Mouse (Mus musculus): ENCODE measurements around the gene Npat. TPM values are rescaled to one million over a fixed set of nuclear protein-coding genes. Genes with fewer than 3 reads are reported as not detected.

Gene Npat
- polyA plus RNA-seq (2015; fragmentation: Nextera tagmentation; extraction: Ambion mirVana), result 16.4 and 16.7 TPM in 2 replicates

DNA sequence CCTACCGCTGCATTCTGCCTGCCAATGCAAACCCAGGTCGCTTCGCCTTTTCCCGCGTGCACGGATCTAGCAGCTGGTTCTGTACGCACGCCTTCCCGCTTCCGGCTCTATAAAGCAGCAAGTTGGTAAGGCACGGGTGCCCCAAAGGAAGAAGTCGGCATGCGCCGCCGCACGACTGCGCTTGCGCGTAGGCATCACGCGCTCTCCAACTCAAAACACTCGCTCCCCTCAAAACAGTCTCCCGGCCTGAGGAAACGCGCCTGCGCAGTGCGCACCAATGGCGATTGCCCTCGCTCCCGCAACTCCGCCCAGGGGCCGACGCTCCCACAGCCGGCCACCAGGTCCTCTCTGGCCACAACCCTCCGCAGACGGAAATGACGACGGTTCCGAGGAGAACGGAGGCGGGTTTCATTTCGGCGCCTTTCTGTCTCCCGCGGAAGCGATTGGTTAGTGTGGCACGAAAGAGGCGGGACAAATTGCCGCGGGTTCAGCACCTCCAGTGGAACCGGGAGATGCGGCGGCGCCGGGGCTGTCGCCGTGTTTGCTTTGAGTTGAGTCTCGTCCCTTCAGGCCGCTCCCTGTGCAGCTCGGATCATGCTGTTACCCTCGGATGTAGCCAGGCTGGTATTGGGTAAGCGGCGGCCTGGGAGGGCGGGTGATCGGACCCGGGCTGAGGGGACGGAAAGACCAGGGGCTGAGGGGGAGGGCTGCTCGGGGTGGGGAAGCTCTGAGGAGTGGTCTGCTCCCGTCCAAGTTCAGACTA, at the start of gene Npat, which contains the start of gene Atm:
Gene Npat (plus strand): TSS at position 490 of the 763 bp plus-strand sequence.
Gene Atm (minus strand): TSS at position 183 of the 763 bp plus-strand sequence.
- Histone ChIP-seq H3K36me3 (peaks cover 8% of the 10 kb centered on the region; the same call in 1 of the 2 replicates), H3K4me1 (peaks cover 13% of the 10 kb centered on the region; the same call in 1 of the 2 replicates), H3K9me3 (no peaks in the 10 kb centered on the region), H3K27ac (peak within 1 kb of the TSS; percentile 94), H3K4me3 (peak within 1 kb of the TSS; percentile 79), H3K27me3 (no peaks in the 10 kb centered on the region), H3K9ac (peak within 1 kb of the TSS; percentile 69), H3K4me2 (peak within 1 kb of the TSS; percentile 55)
- under 1% methylated on average over 67 of the region's 69 CpGs for WGBS
- peak; percentile 100 for ATAC-seq (ENCODE audit: insufficient number of reproducible peaks, low FRiP score, low TSS enrichment, low read depth)

DNA sequence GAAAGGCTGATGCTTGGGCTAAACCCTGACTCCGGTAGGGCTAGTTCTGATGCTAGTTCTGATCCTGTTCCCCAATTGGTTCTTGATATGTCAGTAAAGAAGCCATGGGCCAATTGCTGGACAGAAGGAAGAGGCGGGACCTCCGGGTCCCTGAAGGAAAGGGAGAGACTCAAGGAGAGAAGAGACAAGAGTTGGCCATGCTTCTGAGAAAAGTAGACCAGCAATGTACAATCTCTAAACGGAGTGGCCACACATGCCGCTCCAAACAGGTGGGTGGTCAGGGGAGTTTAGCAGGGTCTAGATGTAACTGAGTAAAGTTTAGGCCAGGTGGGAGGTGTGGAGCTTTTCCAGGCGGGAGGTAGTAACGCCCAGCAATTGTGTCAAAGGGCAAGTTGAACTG, 28.8 kb upstream of the Npat start:
- Histone ChIP-seq H3K4me1 (no peaks in the 10 kb centered on the region), H3K9ac (no peak overlapping the region), H3K36me3 (peaks cover 12% of the 10 kb centered on the region), H3K27ac (no peak overlapping the region), H3K4me3 (no peak overlapping the region), H3K27me3 (no peaks in the 10 kb centered on the region), H3K9me3 (no peaks in the 10 kb centered on the region), H3K4me2 (no peak overlapping the region)
- no peak for ATAC-seq (ENCODE audit: insufficient number of reproducible peaks, low FRiP score, low TSS enrichment, low read depth)
- WGBS, result 86% methylated on average over 7 of the region's 7 CpGs

DNA sequence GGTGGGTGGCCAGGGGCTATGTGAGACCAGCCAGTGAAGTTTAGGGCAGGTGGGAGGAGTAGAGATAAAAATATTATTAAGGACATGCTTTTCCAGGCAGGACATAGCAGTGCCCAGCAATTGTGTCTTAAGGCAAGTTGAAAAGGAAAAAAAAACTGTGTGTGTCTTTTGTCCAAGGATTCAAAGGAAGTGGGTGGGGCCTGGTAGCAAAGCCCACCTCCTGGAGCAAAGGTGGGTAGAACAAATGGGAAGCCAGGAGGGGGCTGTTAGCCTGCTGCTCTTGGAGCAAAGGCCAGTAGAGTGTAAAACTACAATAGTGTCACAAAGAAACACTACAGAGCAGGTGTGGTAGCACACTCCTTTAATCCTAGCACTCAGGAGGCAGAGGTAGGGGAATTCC, 22.8 kb upstream of the Npat start:
- Histone ChIP-seq H3K4me2 (no peak overlapping the region), H3K9ac (no peak overlapping the region), H3K4me3 (no peak overlapping the region), H3K36me3 (peaks cover 20% of the 10 kb centered on the region; the same call in 1 of the 2 replicates), H3K9me3 (no peaks in the 10 kb centered on the region), H3K27me3 (no peaks in the 10 kb centered on the region), H3K4me1 (no peaks in the 10 kb centered on the region), H3K27ac (no peak overlapping the region)
- ATAC-seq (ENCODE audit: insufficient number of reproducible peaks, low FRiP score, low TSS enrichment, low read depth), result no peak

DNA sequence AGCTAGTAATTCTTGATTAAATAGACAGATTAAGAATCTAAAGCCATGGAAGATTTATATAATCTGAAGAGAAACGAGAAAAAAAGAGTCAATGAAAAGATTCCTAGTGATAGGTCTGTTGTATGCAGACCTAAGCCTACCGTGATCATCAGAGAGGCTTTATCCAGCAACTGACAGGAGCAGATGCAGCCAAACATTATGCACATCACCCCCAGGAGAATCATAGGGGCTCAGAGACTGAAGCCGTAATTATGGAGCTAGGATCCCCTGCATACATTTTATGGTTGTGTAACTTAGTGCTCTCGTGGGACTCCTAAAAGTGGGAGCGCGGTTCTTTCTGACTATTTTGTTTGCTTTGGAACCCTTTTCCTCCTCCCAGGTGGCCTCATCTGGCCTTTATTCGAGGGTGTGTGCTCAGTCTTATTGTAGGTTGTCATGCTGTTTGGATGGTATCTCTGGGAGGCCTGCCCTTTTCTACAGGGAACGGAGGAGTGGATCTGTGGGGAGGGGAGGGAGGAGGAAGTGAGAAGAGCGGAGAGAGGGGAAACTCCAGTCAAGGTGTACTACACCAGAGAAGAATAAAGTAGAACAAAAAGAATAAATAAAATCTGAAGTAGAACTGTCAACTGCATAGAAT, 19.4 kb upstream of the Npat start:
- no peak overlapping the region for H3K27ac ChIP-seq
- no peak for ATAC-seq (ENCODE audit: insufficient number of reproducible peaks, low FRiP score, low TSS enrichment, low read depth)
- H3K9me3 ChIP-seq, result no peaks in the 10 kb centered on the region
- H3K4me2 ChIP-seq, result no peak overlapping the region
- 58% methylated on average over 9 of the region's 9 CpGs for WGBS
- peaks cover 24% of the 10 kb centered on the region for H3K36me3 ChIP-seq
- no peak overlapping the region for H3K9ac ChIP-seq
- H3K27me3 ChIP-seq, result no peaks in the 10 kb centered on the region
- H3K4me3 ChIP-seq, result no peak overlapping the region
- H3K4me1 ChIP-seq, result no peaks in the 10 kb centered on the region

DNA sequence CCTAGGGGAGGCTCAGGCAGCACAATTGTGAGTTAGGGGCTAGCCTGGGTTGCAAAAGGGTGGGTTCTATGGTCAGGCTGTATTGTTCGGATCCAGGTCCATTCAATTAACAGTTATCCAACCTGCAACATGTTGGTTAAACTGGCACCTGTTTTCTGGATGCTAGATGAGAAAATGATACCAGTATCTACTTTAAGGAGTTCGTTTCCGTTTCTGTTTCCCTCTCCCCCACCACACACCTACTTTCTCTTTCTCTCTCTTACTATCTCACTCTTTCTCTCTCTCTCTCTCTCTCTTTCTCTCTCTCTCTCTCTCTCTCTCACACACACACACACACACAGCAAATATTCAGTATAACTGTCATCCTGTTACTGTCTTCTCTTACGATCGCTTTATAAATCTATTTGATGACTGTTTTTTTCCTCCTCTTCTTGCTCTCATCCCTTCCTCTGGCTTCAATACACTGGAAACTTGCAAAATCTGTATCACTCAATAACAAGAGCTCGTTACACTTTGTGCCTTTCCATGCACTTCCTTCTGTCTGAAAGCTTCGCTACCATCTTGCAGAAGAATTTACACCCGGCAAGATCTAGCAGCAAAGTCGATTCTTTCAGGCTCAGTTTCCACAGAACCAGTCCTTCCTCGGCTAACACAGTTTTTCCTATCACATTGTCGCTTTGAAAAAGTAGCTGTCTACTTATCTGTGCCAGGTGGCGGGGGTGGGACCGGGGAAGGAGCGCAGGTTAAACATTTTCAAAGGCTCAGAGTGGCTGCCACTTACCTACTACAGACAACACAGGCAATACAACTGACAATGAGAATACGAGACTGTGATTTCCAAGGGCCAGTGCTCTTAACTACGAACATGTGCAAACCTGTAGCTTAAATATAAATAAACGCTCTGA, 1.2 kb upstream of the Npat start:
- ATAC-seq (ENCODE audit: insufficient number of reproducible peaks, low FRiP score, low TSS enrichment, low read depth), result no peak

DNA sequence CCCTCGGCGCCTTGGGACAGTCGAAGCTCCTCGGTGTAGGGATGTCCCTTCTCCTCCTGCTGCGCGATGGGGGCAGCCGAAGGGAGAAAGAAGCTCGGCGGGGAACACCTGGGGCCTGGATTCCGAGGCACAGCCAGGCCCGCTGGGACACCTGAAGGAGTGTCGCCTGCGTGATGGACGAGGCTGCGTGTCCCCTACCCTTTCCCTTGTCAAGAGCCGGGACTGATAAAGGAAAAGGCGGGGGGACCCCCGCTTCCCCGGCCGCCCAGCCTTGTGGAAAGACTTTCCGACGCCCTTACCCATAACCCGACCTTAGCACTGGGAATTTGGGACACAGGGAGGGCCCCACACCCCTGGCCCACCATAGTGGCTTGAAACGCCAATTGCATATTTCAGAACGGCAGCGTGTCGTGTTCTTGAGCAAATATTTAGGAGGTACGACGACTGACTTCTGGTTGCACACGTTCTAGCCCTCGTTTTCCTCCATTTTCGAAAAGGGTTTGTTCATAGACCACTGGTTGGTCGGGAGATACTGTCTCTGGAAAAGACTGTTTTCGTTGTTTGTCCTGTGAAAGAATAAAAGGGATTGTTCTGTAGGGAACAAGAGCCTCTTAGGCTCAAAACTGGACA, 604 bp downstream of the Npat start:
- H3K4me3 ChIP-seq, result peak overlapping the region; percentile 79

More for the DNA sequence above, 1.2 kb upstream of the Npat start:
- H3K27ac ChIP-seq, result peak overlapping the region; percentile 90; the same call in 1 of the 2 replicates
- WGBS, result 15% methylated on average over 17 of the region's 17 CpGs
- H3K4me2 ChIP-seq, result peak overlapping the region; percentile 55
- H3K27me3 ChIP-seq, result no peaks in the 10 kb centered on the region
- H3K9ac ChIP-seq, result peak overlapping the region; percentile 60
- peaks cover 14% of the 10 kb centered on the region; the same call in 1 of the 2 replicates for H3K36me3 ChIP-seq
- H3K4me3 ChIP-seq, result peak overlapping the region; percentile 79
- H3K4me1 ChIP-seq, result peaks cover 13% of the 10 kb centered on the region; the same call in 1 of the 2 replicates
- H3K9me3 ChIP-seq, result no peaks in the 10 kb centered on the region

DNA sequence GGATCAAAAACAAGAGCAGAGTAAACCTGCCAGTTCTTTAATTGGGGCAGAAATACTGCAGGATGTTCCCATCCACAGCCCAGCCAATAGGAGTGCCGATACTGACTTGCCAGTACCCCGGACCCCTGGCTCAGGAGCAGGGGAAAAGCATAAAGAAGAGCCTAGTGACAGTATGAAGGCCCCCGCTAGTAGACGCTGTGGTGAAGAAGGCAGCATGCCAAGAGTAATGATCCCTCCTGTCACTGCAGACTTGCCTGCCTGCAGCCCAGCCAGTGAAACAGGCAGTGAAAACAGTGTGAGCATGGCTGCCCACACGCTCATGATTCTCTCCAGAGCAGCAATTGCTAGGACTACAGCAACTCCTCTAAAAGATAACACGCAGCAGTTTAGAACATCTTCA, 33.8 kb downstream of the Npat start:
- Histone ChIP-seq H3K4me2 (no peak overlapping the region), H3K4me3 (no peak overlapping the region), H3K9me3 (no peaks in the 10 kb centered on the region), H3K27ac (no peak overlapping the region), H3K36me3 (peaks cover 53% of the 10 kb centered on the region), H3K27me3 (no peaks in the 10 kb centered on the region), H3K4me1 (no peaks in the 10 kb centered on the region), H3K9ac (no peak overlapping the region)
- no peak for ATAC-seq (ENCODE audit: insufficient number of reproducible peaks, low FRiP score, low TSS enrichment, low read depth)
- WGBS, result 51% methylated on average over 6 of the region's 6 CpGs

More for the DNA sequence above, 604 bp downstream of the Npat start:
- 0 out of 2 replicates have a peak, but pooled peaks cover 5% of the 10 kb centered on the region for H3K36me3 ChIP-seq
- peak overlapping the region; percentile 53 for H3K4me2 ChIP-seq
- no peak for ATAC-seq (ENCODE audit: insufficient number of reproducible peaks, low FRiP score, low TSS enrichment, low read depth)
- peaks cover 13% of the 10 kb centered on the region; the same call in 1 of the 2 replicates for H3K4me1 ChIP-seq
- no peaks in the 10 kb centered on the region for H3K9me3 ChIP-seq
- H3K27me3 ChIP-seq, result no peaks in the 10 kb centered on the region
- peak overlapping the region; percentile 94 for H3K27ac ChIP-seq
- peak overlapping the region; percentile 69 for H3K9ac ChIP-seq
- under 1% methylated on average over 32 of the region's 34 CpGs for WGBS

DNA sequence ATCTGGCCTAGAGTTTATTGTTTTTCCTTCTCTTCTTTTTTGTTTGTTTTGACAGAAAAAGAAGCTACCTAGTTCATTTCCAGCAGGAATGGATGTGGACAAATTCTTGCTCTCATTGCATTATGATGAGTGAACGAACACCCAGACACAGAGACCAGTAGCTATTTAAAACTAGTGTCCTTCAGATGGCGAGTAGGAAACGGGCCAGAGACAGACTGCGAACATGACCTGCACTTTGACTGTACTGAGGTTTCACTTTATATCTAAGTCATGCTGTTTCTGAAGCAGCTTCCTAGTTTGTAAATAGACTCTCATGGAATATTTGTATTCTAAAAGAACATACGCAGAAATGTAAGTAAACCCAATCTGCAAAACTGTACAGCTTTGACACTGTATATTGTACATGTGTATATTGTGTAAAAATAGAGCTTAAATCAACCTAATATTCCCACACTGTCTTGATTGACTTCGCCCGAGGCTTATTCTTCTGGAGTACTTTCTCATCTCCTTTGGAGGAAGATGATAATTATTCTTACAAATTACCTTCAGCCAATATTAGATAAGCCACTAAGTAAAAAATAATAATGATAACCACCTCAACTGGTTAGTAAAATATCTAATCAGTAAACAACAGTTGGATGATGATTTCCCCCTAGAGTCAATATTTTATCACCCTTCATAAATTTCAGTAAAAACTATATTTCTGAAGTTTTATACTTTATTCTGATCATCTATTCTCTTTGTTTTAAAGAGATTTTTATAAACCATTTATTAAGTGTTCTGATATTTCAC, 35.9 kb downstream of the Npat start:
- H3K9me3 ChIP-seq, result no peaks in the 10 kb centered on the region
- WGBS, result 93% methylated on average over 7 of the region's 7 CpGs

DNA sequence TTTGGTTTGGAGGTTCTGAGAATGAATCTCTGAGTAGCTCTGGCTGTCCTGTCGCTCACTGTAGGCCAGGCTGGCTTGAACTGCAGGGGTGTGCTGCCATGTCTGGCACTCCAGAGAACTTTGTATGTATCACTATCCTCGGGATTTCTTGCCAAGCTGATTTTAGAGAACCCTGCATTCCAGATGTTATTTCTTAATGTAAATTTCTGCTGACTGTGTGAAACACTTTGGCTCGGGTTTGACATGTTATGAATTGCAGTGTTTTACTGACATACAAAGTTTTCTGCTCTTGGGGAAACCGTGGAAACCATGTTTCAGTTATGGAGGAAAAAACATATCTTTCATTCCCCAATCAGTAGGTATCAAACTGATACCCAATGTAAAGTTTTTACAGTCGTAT, 38.9 kb downstream of the Npat start:
- H3K9ac ChIP-seq, result no peak overlapping the region
- no peaks in the 10 kb centered on the region for H3K27me3 ChIP-seq
- H3K4me2 ChIP-seq, result no peak overlapping the region
- no peaks in the 10 kb centered on the region for H3K9me3 ChIP-seq
- H3K36me3 ChIP-seq, result peaks cover 58% of the 10 kb centered on the region
- H3K27ac ChIP-seq, result 0 out of 2 replicates have a peak overlapping the region, but pooled peaks have one; percentile 38
- ATAC-seq (ENCODE audit: insufficient number of reproducible peaks, low FRiP score, low TSS enrichment, low read depth), result no peak
- no peaks in the 10 kb centered on the region for H3K4me1 ChIP-seq
- H3K4me3 ChIP-seq, result no peak overlapping the region
- 64% methylated on average over 5 of the region's 5 CpGs for WGBS

More for the DNA sequence above, 35.9 kb downstream of the Npat start:
- no peak overlapping the region for H3K9ac ChIP-seq
- H3K27me3 ChIP-seq, result no peaks in the 10 kb centered on the region
- no peak for ATAC-seq (ENCODE audit: insufficient number of reproducible peaks, low FRiP score, low TSS enrichment, low read depth)
- peaks cover 53% of the 10 kb centered on the region for H3K36me3 ChIP-seq
- H3K27ac ChIP-seq, result no peak overlapping the region
- H3K4me2 ChIP-seq, result no peak overlapping the region
- H3K4me1 ChIP-seq, result no peaks in the 10 kb centered on the region
- no peak overlapping the region for H3K4me3 ChIP-seq

DNA sequence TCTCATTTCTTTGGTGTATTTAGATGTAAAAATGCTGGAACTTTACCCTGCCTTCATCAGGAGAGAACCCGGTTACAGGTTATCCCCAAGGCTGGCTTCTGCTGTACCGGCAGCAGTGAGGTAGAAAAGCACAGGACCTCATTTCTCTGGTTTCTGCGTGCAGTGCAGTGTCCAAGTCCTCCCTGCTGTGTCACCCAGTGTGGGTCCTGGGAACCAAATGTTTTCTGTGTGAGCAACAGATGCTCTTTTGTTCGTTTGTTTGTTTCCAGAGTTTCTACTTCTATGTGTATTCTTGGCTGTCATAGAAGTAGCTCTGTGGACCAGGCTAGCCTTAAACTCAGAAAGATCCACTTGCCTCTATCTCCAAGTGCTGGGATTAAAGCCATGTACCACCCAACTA, 45.0 kb downstream of the Npat start:
- Histone ChIP-seq H3K9me3 (no peaks in the 10 kb centered on the region), H3K9ac (no peak overlapping the region), H3K4me3 (no peak overlapping the region), H3K4me2 (no peak overlapping the region), H3K27ac (no peak overlapping the region), H3K36me3 (peaks cover 71% of the 10 kb centered on the region), H3K27me3 (no peaks in the 10 kb centered on the region), H3K4me1 (no peaks in the 10 kb centered on the region)
- 85% methylated on average over 4 of the region's 4 CpGs for WGBS
- ATAC-seq (ENCODE audit: insufficient number of reproducible peaks, low FRiP score, low TSS enrichment, low read depth), result no peak
